Mouse (Mus musculus) forebrain, embryonic 14.5 days (tissue): ENCODE data around the gene Camp. TPM values are rescaled to one million over a fixed set of nuclear protein-coding genes. Genes with fewer than 3 reads are reported as not detected.
A peak's percentile ranks its signal among the peaks of the same experiment; 100 is the strongest.

Source experiments
- ATAC-seq: fragments of 200-750 bp; cut with Nextera tagmentation; 2 replicates; pipeline ENCODE4 v1.8.0; 2017; ENCODE audit warnings: mild to moderate bottlenecking, moderate library complexity
- DNase-seq: peaks from one replicate; pipeline ENCODE4 v3.0.0-alpha.2; 2015; ENCODE audit warnings: low spot score
- H3K27ac ChIP-seq: fragments of 300-500 bp; sonication (generic); 2 replicates; pipeline ENCODE4 v1.5.1; 2014; ENCODE audit warnings: low read depth, mild to moderate bottlenecking, control low read depth, low read length, moderate library complexity
- H3K27me3 ChIP-seq: fragments of 300-500 bp; sonication (generic); replicated peaks from 2 replicates; pipeline ENCODE4 v1.6.1; 2014; ENCODE audit warnings: low read length, control low read depth, mixed read lengths; ENCODE audit not compliant: control insufficient read depth, insufficient read depth
- H3K36me3 ChIP-seq: fragments of 300-500 bp; sonication (generic); 2 replicates; pipeline ENCODE4 v1.6.1; 2014; ENCODE audit warnings: low read length, control low read depth; ENCODE audit not compliant: control insufficient read depth, insufficient read depth
- H3K4me1 ChIP-seq: fragments of 300-500 bp; sonication (generic); 2 replicates; pipeline ENCODE4 v1.6.1; 2014; ENCODE audit warnings: antibody characterized with exemption, low read length, control low read depth; ENCODE audit not compliant: control insufficient read depth, insufficient read depth
- H3K4me2 ChIP-seq: fragments of 300-500 bp; sonication (generic); 2 replicates; pipeline ENCODE4 v1.6.1; 2014; ENCODE audit warnings: mild to moderate bottlenecking, control low read depth, low read length
- H3K4me3 ChIP-seq: fragments of 300-500 bp; sonication (generic); 2 replicates; pipeline ENCODE4 v1.5.1; 2014; ENCODE audit warnings: low read depth, low read length, control low read depth
- H3K9ac ChIP-seq: fragments of 300-500 bp; sonication (generic); 2 replicates; pipeline ENCODE4 v1.6.1; 2014; ENCODE audit warnings: mild to moderate bottlenecking, low read length, control low read depth, moderate library complexity
- H3K9me3 ChIP-seq: fragments of 300-500 bp; sonication (generic); replicated peaks from 2 replicates; pipeline ENCODE4 v1.6.1; 2016; ENCODE audit warnings: low read length, control low read depth, mixed read lengths; ENCODE audit not compliant: control insufficient read depth
- WGBS: fragments of 180-500 bp; shearing (Covaris S2); extraction: QIAGEN DNeasy Blood & Tissue Kit; methylation state at CpG from one replicate; pipeline ENCODE4 v1.1.7; 2014; 5-methylcytosine and 5-hydroxymethylcytosine counted together
- polyA plus RNA-seq: library from polyadenylated mRNA; unstranded; fragments of >200 nt; fragmentation: Nextera tagmentation; extraction: Ambion mirVana; gene quantifications from 2 replicates; pipeline ENCODE4 v1.2.1, GENCODE M21; 2014

The Camp gene
- polyA plus RNA-seq, 1 experiment from 2014 or later: not detected

- ATAC-seq: no peak
These were observed 36.8 kb upstream of the Camp start for GRCm38 (mm10) chr9:109886259-109886658.

GRCm38 (mm10) chr9:109879305-109879704 is 29.9 kb upstream of the Camp start:
- H3K4me2 ChIP-seq: no peak overlapping the region
- peaks cover 62% of the 10 kb centered on the region for H3K36me3 ChIP-seq
- peaks cover 11% of the 10 kb centered on the region; the same call in 1 of the 2 replicates for H3K4me1 ChIP-seq
- ATAC-seq (no peak), DNase-seq (no peak)
- H3K9ac ChIP-seq: no peak overlapping the region
- H3K27me3 ChIP-seq: no peaks in the 10 kb centered on the region
- H3K27ac ChIP-seq: no peak overlapping the region
- WGBS: 97% methylated on average over 1 of the region's 1 CpGs
- no peak overlapping the region for H3K4me3 ChIP-seq
- H3K9me3 ChIP-seq: no peaks in the 10 kb centered on the region

More at GRCm38 (mm10) chr9:109886259-109886658, 36.8 kb upstream of the Camp start:
- Histone ChIP-seq H3K4me3 (no peak overlapping the region), H3K9ac (no peak overlapping the region), H3K9me3 (no peaks in the 10 kb centered on the region), H3K4me1 (no peaks in the 10 kb centered on the region), H3K27ac (no peak overlapping the region), H3K27me3 (no peaks in the 10 kb centered on the region), H3K4me2 (no peak overlapping the region), H3K36me3 (peaks cover 100% of the 10 kb centered on the region)
- no peak for DNase-seq
- 84% methylated on average over 4 of the region's 4 CpGs for WGBS

GRCm38 (mm10) chr9:109877666-109878065 is 28.2 kb upstream of the Camp start:
- no peak overlapping the region for H3K9ac ChIP-seq
- H3K9me3 ChIP-seq: no peaks in the 10 kb centered on the region
- DNase-seq (no peak), ATAC-seq (no peak)
- 74% methylated on average over 5 of the region's 5 CpGs for WGBS
- peaks cover 46% of the 10 kb centered on the region for H3K36me3 ChIP-seq
- H3K4me1 ChIP-seq: peaks cover 11% of the 10 kb centered on the region; the same call in 1 of the 2 replicates
- no peaks in the 10 kb centered on the region for H3K27me3 ChIP-seq
- H3K4me3 ChIP-seq: peak overlapping the region; percentile 95
- no peak overlapping the region for H3K27ac ChIP-seq
- peak overlapping the region; percentile 76 for H3K4me2 ChIP-seq

- no peak overlapping the region for H3K27ac ChIP-seq
- WGBS: 4% methylated on average over 3 of the region's 3 CpGs
These were observed 27.3 kb upstream of the Camp start for GRCm38 (mm10) chr9:109876756-109877155.

GRCm38 (mm10) chr9:109875695-109876601 is 26.5 kb upstream of the Camp start:
- ATAC-seq: peak; percentile 68
- Histone ChIP-seq H3K4me1 (peaks cover 11% of the 10 kb centered on the region; the same call in 1 of the 2 replicates), H3K9me3 (no peaks in the 10 kb centered on the region), H3K36me3 (peaks cover 29% of the 10 kb centered on the region), H3K27ac (peak overlapping the region; percentile 81), H3K27me3 (no peaks in the 10 kb centered on the region), H3K4me3 (peak overlapping the region; percentile 95), H3K4me2 (peak overlapping the region; percentile 76), H3K9ac (peak overlapping the region; percentile 97)
- DNase-seq: peak; percentile 52
- WGBS: under 1% methylated on average over 76 of the region's 76 CpGs

More at GRCm38 (mm10) chr9:109876756-109877155, 27.3 kb upstream of the Camp start:
- Histone ChIP-seq H3K36me3 (peaks cover 37% of the 10 kb centered on the region), H3K9ac (peak overlapping the region; percentile 97), H3K27me3 (no peaks in the 10 kb centered on the region), H3K9me3 (no peaks in the 10 kb centered on the region), H3K4me3 (peak overlapping the region; percentile 95), H3K4me2 (peak overlapping the region; percentile 76), H3K4me1 (peaks cover 11% of the 10 kb centered on the region; the same call in 1 of the 2 replicates)
- DNase-seq (peak; percentile 58), ATAC-seq (no peak)

GRCm38 (mm10) chr9:109874797-109875691 is 25.6 kb upstream of the Camp start, which contains the start of gene Cdc25a:
Gene Cdc25a (plus strand): TSS chr9:109875579.
- H3K27ac ChIP-seq: peak within 1 kb of the TSS; percentile 81
- WGBS: 7% methylated on average over 33 of the region's 33 CpGs

GRCm38 (mm10) chr9:109870983-109871572 is 21.7 kb upstream of the Camp start:
- WGBS: 41% methylated on average over 6 of the region's 6 CpGs
- no peak overlapping the region for H3K27ac ChIP-seq

More at GRCm38 (mm10) chr9:109874797-109875691, 25.6 kb upstream of the Camp start, which contains the start of gene Cdc25a:
- peaks cover 20% of the 10 kb centered on the region for H3K36me3 ChIP-seq
- peaks cover 11% of the 10 kb centered on the region; the same call in 1 of the 2 replicates for H3K4me1 ChIP-seq
- H3K4me3 ChIP-seq: peak within 1 kb of the TSS; percentile 95
- H3K27me3 ChIP-seq: no peaks in the 10 kb centered on the region
- peak within 1 kb of the TSS; percentile 97 for H3K9ac ChIP-seq
- no peaks in the 10 kb centered on the region for H3K9me3 ChIP-seq
- DNase-seq (peak; percentile 99), ATAC-seq (peak; percentile 95)
- H3K4me2 ChIP-seq: peak within 1 kb of the TSS; percentile 76

GRCm38 (mm10) chr9:109866218-109866617 is 16.8 kb upstream of the Camp start:
- Histone ChIP-seq H3K9me3 (no peaks in the 10 kb centered on the region), H3K27ac (no peak overlapping the region), H3K4me2 (no peak overlapping the region), H3K36me3 (no peaks in the 10 kb centered on the region), H3K9ac (no peak overlapping the region), H3K4me3 (no peak overlapping the region), H3K4me1 (no peaks in the 10 kb centered on the region), H3K27me3 (no peaks in the 10 kb centered on the region)
- no peak for ATAC-seq
- 78% methylated on average over 2 of the region's 2 CpGs for WGBS
- no peak for DNase-seq

More at GRCm38 (mm10) chr9:109870983-109871572, 21.7 kb upstream of the Camp start:
- Histone ChIP-seq H3K9me3 (no peaks in the 10 kb centered on the region), H3K36me3 (no peaks in the 10 kb centered on the region), H3K4me2 (no peak overlapping the region), H3K4me1 (no peaks in the 10 kb centered on the region), H3K27me3 (no peaks in the 10 kb centered on the region), H3K4me3 (no peak overlapping the region), H3K9ac (no peak overlapping the region)
- DNase-seq: no peak
- no peak for ATAC-seq
